Mouse (Mus musculus) heart, postnatal 0 days (tissue): Measurements from ENCODE around the gene Aga. TPM values are rescaled to one million over a fixed set of nuclear protein-coding genes. Genes with fewer than 3 reads are reported as not detected.

Experiments
- ATAC-seq: fragments of 200-750 bp; cut with Nextera tagmentation; 2 replicates; pipeline ENCODE4 v1.8.0; 2017; ENCODE audit warnings: low read depth, moderate number of reproducible peaks, moderate library complexity; ENCODE audit not compliant: insufficient read depth
- DNase-seq: peaks from one replicate; pipeline ENCODE4 v3.0.0-alpha.2; 2016; ENCODE audit warnings: low spot score
- H3K27ac ChIP-seq: fragments of 300-500 bp; sonication (generic); 2 replicates; pipeline ENCODE4 v1.5.1; 2014; ENCODE audit warnings: low read depth, mild to moderate bottlenecking
- H3K27me3 ChIP-seq: fragments of 300-500 bp; sonication (generic); 2 replicates; pipeline ENCODE4 v1.6.1; 2014; ENCODE audit warnings: low read length, mixed read lengths; ENCODE audit not compliant: control insufficient read depth, insufficient read depth
- H3K36me3 ChIP-seq: fragments of 300-500 bp; sonication (generic); replicated peaks from 2 replicates; pipeline ENCODE4 v1.6.1; 2014; ENCODE audit warnings: low read length, mixed read lengths; ENCODE audit not compliant: control insufficient read depth, insufficient read depth
- H3K4me1 ChIP-seq: fragments of 300-500 bp; sonication (generic); 2 replicates; pipeline ENCODE4 v1.6.1; 2014; ENCODE audit warnings: antibody characterized with exemption; ENCODE audit not compliant: control insufficient read depth, insufficient read depth
- H3K4me2 ChIP-seq: fragments of 300-500 bp; sonication (generic); 2 replicates; pipeline ENCODE4 v1.6.1; 2014; ENCODE audit warnings: low read depth, mild to moderate bottlenecking, low read length, moderate library complexity
- H3K4me3 ChIP-seq: fragments of 300-500 bp; sonication (generic); 2 replicates; pipeline ENCODE4 v1.5.1; 2014; ENCODE audit warnings: low read depth, low read length
- H3K9ac ChIP-seq: fragments of 300-500 bp; sonication (generic); replicated peaks from 2 replicates; pipeline ENCODE4 v1.6.1; 2014; ENCODE audit warnings: low read depth, low read length, mixed read lengths
- H3K9me3 ChIP-seq: fragments of 300-500 bp; sonication (generic); replicated peaks from 2 replicates; pipeline ENCODE4 v1.6.1; 2016; ENCODE audit warnings: low read length; ENCODE audit not compliant: control insufficient read depth
- CTCF ChIP-seq: IDR thresholded peaks from 2 replicates; pipeline ENCODE4 v1.5.1; 2016; ENCODE audit warnings: antibody characterized with exemption, control low read depth, low read depth
- EP300 ChIP-seq: IDR thresholded peaks from 2 replicates; pipeline ENCODE4 v1.6.1; 2016; ENCODE audit warnings: antibody characterized with exemption, low read depth
- WGBS: fragments of 180-500 bp; shearing (Covaris S2); extraction: QIAGEN DNeasy Blood & Tissue Kit; methylation state at CpG from one replicate; pipeline ENCODE4 v1.1.7; 2014; 5-methylcytosine and 5-hydroxymethylcytosine counted together
- polyA plus RNA-seq: library from polyadenylated mRNA; unstranded; fragments of >200 nt; fragmentation: Nextera tagmentation; extraction: Ambion mirVana; gene quantifications from 2 replicates; pipeline ENCODE4 v1.2.1, GENCODE M21; 2015
- total RNA-seq: library from RNA; depleted of rRNA; stranded (reverse); fragments of >200 nt; gene quantifications from 2 replicates; pipeline ENCODE4 v1.2.3, GENCODE M21; 2014; ENCODE audit warnings: low replicate concordance; rRNA removed

Aga gene
- total and polyA plus RNA-seq, 2 experiments from 2014 or later: 5.9 to 38.4 TPM

DNA sequence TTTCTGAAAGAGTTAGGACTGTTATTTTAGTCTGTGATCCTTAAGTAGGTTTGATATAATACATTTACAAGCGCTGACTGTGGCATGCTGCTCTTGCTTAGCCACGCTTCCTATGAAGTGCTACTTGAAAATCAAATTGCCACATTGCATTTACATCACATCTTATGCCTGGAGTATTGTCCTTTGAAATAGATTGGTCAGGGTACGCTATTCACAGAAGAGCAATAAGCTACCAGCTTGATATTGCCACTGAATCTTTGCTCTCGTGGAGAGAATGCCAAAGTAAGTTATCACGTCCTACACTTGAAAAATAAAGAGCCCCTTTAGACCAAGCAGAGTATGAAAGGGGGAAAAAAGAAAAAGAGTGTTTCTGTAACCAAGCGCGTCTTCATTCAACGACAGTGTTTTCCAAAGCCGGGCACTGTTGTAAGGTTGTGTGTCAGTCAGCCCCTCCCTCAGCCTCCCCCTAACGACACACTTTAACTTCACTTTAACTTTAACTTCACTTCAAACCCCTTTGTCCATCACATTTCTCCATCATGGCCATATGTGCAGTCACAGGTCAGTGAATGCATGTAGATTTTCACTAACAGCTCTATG is 51.0 kb downstream of the Aga start:
- Histone ChIP-seq H3K36me3 (no peaks in the 10 kb centered on the region), H3K27ac (no peak overlapping the region), H3K4me2 (no peak overlapping the region), H3K27me3 (no peaks in the 10 kb centered on the region), H3K9ac (no peak overlapping the region), H3K4me1 (no peaks in the 10 kb centered on the region), H3K4me3 (no peak overlapping the region), H3K9me3 (no peaks in the 10 kb centered on the region)
- no peak for ATAC-seq
- no peak for DNase-seq
- TF ChIP-seq EP300 (no peak), CTCF (no peak)
- 73% methylated on average over 10 of the region's 10 CpGs for WGBS

DNA sequence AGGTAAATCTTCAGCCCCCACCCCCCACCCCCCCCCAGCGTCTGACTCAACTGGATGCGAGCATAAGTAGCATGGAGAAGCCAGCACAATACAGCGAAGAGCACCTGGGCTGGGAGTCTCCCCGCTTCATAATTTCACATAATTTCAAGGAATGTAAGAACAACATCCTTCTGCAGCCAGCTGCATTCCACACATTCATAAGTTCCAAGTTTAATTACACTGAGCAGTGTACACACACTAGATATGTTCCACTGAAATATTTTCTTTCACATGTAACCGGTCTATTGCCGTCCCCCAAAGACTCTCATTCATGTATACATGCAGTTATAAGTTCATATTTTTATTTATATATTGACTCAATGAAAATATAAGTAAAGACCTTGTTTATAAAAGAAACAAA is 54.7 kb downstream of the Aga start:
- H3K4me1 ChIP-seq: no peaks in the 10 kb centered on the region
- H3K36me3 ChIP-seq: no peaks in the 10 kb centered on the region
- H3K27me3 ChIP-seq: no peaks in the 10 kb centered on the region
- ATAC-seq: no peak
- no peak overlapping the region for H3K4me2 ChIP-seq
- no peaks in the 10 kb centered on the region for H3K9me3 ChIP-seq
- no peak for TF ChIP-seq CTCF
- no peak for TF ChIP-seq EP300
- no peak for DNase-seq
- H3K27ac ChIP-seq: no peak overlapping the region
- 75% methylated on average over 6 of the region's 6 CpGs for WGBS
- no peak overlapping the region for H3K9ac ChIP-seq
- H3K4me3 ChIP-seq: no peak overlapping the region

Other genes starting within 250 kb of the Aga start
- 1.5 and 10.6 TPM in 2 replicates for gene Neil3, start 127.3 kb downstream of the Aga start, total RNA-seq
- gene Neil3, start 127.3 kb downstream of the Aga start, polyA plus RNA-seq: 7.5 and 7.8 TPM in 2 replicates